Mouse (Mus musculus) cerebellum, adult 2 months (tissue): Measurements from ENCODE around the gene Grk3. TPM values are rescaled to one million over a fixed set of nuclear protein-coding genes. Genes with fewer than 3 reads are reported as not detected.

Experiments
- DNase-seq, 2 experiments: peaks; one replicate each; pipeline ENCODE4 v3.0.0; 2021
- H3K27ac ChIP-seq: fragments of 200-500 bp; 2 replicates; pipeline ENCODE4 v1.5.1; 2012; ENCODE audit warnings: low read length, control low read depth, inconsistent platforms; ENCODE audit not compliant: insufficient read depth
- H3K27me3 ChIP-seq: fragments of 200-500 bp; 2 replicates; pipeline ENCODE4 v1.6.1; 2012; ENCODE audit warnings: inconsistent platforms, mild to moderate bottlenecking, low read length, moderate library complexity; ENCODE audit not compliant: control insufficient read depth, insufficient read depth
- H3K4me1 ChIP-seq: fragments of 200-500 bp; 2 replicates; pipeline ENCODE4 v1.6.1; 2011; ENCODE audit warnings: low read length; ENCODE audit not compliant: control insufficient read depth, insufficient read depth
- H3K4me3 ChIP-seq: fragments of 200-500 bp; replicated peaks from 2 replicates; pipeline ENCODE3; 2011; ENCODE audit warnings: mild to moderate bottlenecking, low read depth, low read length, control low read depth; ENCODE audit not compliant: insufficient read depth
- CTCF ChIP-seq: fragments of 200-500 bp; IDR thresholded peaks from 2 replicates; pipeline ENCODE4 v1.5.1; 2011; ENCODE audit warnings: low read depth, mild to moderate bottlenecking, control low read depth, low read length, moderate library complexity, borderline replicate concordance; ENCODE audit not compliant: insufficient read depth
- POLR2A ChIP-seq: fragments of 200-500 bp; IDR thresholded peaks from 2 replicates; pipeline ENCODE4 v1.6.1; 2011; ENCODE audit warnings: low read length, control low read depth, borderline replicate concordance; ENCODE audit not compliant: insufficient read depth
- WGBS: fragments of 180-500 bp; shearing (Covaris S2); methylation state at CpG from one replicate; pipeline ENCODE4 v1.1.7; 2018; 5-methylcytosine and 5-hydroxymethylcytosine counted together
- polyA plus RNA-seq: library from polyadenylated mRNA; depleted of rRNA; stranded (reverse); fragments of >200 nt; gene quantifications from 2 replicates; pipeline ENCODE4 v1.2.3, GENCODE M21; 2012

The Grk3 gene
- polyA plus RNA-seq, 1 experiment: 58.0 TPM

- WGBS: 58% methylated on average over 17 of the region's 17 CpGs
- H3K4me3 ChIP-seq: no peak within 1 kb of the TSS
- H3K27me3 ChIP-seq: no peaks in the 10 kb centered on the region
- H3K4me1 ChIP-seq: no peaks in the 10 kb centered on the region
- no peak for TF ChIP-seq POLR2A
- TF ChIP-seq CTCF: no peak
- no peak within 1 kb of the TSS for H3K27ac ChIP-seq
- DNase-seq: no peak
Observed at GRCm38 (mm10) chr5:112895674-112896654, 119.6 kb downstream of the Grk3 start, which contains the start of gene Myo18b. Gene Myo18b, minus strand, starts transcription at chr5:112896362.

GRCm38 (mm10) chr5:112893462-112894060 lies 122.0 kb downstream of the Grk3 start:
- H3K4me3 ChIP-seq: no peak overlapping the region
- TF ChIP-seq CTCF: no peak
- TF ChIP-seq POLR2A: no peak
- H3K27me3 ChIP-seq: no peaks in the 10 kb centered on the region
- no peaks in the 10 kb centered on the region for H3K4me1 ChIP-seq
- DNase-seq: no peak
- H3K27ac ChIP-seq: no peak overlapping the region
- WGBS: 65% methylated on average over 5 of the region's 5 CpGs

DNA sequence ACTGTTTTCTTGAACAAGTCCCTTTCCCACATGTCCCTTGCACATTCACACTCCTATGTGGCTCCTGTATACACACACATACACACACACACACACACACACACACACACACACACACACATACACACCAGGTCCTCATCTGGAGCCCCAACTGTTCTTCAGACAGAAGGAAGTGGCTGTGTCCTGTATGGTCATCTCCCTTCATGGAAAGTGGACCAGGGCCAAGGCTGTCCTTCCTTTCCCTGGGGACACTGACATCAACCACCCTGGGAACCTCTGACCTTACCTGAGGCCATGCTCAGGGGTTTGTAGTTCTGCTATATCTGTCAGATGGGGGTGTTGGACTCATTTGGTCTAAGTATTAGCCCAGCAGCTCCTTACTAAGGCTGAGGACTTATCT lies 123.2 kb downstream of the Grk3 start:
- Histone ChIP-seq H3K4me3 (no peak overlapping the region), H3K4me1 (peaks cover under 1% of the 10 kb centered on the region; the same call in 1 of the 2 replicates), H3K27ac (no peak overlapping the region), H3K27me3 (no peaks in the 10 kb centered on the region)
- TF ChIP-seq CTCF: no peak
- no peak for TF ChIP-seq POLR2A
- no peak for DNase-seq

- no peak overlapping the region for H3K4me3 ChIP-seq
- H3K27me3 ChIP-seq: no peaks in the 10 kb centered on the region
- DNase-seq: no peak
- TF ChIP-seq POLR2A (no peak), CTCF (no peak)
- H3K4me1 ChIP-seq: peaks cover 15% of the 10 kb centered on the region
- no peak overlapping the region for H3K27ac ChIP-seq
- WGBS: 76% methylated on average over 7 of the region's 7 CpGs
Observed at GRCm38 (mm10) chr5:112888651-112889050, 126.9 kb downstream of the Grk3 start.

DNA sequence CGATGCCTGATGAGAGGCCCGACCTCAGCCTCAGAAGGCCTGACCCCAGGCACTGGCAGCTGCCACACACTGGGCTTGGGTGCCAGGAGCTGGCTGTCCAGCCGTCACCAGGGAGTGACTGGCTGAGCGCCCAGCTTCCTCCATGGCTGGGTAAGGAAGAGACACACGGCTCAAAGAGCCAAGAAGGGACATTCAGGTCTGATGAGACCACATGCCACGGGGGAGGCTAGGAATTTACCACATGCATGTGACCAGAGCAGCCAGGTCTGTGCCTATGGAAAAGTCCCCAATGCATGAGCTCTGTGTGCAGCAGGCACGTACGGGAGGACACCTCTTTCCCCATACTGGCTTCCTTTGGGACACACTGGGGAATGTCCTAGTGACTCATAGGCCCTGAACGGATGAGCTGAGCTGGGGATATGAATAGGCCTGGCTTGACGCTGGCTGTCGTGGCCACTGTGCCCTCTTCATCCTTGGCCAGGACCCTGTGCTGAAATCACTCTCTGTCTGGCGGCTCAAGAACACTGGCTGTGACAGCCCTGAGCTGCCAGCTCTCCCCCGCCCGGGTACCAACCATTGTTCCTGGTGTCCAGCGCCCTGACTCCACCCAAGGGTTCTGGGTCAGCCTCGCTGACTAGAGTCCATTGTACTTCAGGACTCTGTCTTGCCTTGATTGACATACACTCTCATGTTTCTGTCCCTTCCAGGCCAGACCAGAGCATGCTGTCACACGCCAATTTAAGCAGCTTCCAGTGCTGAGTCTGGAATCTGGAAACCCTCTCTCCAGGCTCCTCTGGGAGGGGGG lies 128.7 kb downstream of the Grk3 start:
- 15% methylated on average over 17 of the region's 17 CpGs for WGBS
- Histone ChIP-seq H3K4me3 (no peak overlapping the region), H3K27me3 (no peaks in the 10 kb centered on the region), H3K4me1 (peaks cover 15% of the 10 kb centered on the region), H3K27ac (no peak overlapping the region; the same call in 1 of the 2 replicates)
- TF ChIP-seq CTCF (no peak), POLR2A (no peak)
- DNase-seq: peak; percentile 66 to 75

GRCm38 (mm10) chr5:112877391-112878115 lies 138.0 kb downstream of the Grk3 start:
- no peak overlapping the region for H3K27ac ChIP-seq
- WGBS: 55% methylated on average over 14 of the region's 14 CpGs
- TF ChIP-seq CTCF (no peak), POLR2A (no peak)
- peaks cover 3% of the 10 kb centered on the region; the same call in 1 of the 2 replicates for H3K4me1 ChIP-seq
- H3K27me3 ChIP-seq: no peaks in the 10 kb centered on the region
- DNase-seq: no peak
- no peak overlapping the region for H3K4me3 ChIP-seq

DNA sequence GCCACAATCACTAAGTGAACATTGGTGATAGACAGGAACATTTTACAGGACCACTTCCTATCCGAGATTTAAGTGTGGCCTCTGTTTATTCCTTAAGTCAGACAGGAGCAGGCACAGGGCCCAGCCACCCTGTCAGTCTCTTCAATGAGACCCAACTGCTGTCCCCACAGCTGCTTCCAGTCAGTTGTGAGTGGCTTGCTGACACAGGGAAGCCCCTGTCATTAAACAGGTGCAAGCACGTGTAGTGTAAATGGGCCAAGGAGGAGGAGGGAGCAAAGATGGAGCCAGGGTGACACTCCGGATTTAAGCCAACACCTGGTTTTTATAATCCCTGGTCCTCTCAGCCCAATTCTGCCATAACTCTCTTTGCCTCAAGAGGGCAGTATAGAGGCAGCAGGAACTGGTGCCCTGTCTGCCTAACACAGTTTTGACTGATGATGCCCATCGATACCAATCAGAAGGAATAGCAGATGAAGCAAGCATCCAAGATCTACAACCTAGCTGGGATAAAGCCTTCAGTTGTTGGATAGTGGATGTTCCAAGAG lies 138.7 kb downstream of the Grk3 start:
- peak; percentile 61 to 62 for DNase-seq
- H3K27ac ChIP-seq: no peak overlapping the region
- TF ChIP-seq CTCF (peak; percentile 83), POLR2A (no peak)
- no peaks in the 10 kb centered on the region for H3K27me3 ChIP-seq
- 13% methylated on average over 4 of the region's 4 CpGs for WGBS
- H3K4me1 ChIP-seq: peaks cover 3% of the 10 kb centered on the region; the same call in 1 of the 2 replicates
- H3K4me3 ChIP-seq: no peak overlapping the region
